Mouse (Mus musculus) heart, embryonic 13.5 days (tissue): ENCODE data around the gene Dtnb. TPM values are rescaled to one million over a fixed set of nuclear protein-coding genes. Genes with fewer than 3 reads are reported as not detected.

Source experiments
- ATAC-seq: fragments of 200-750 bp; cut with Nextera tagmentation; 2 replicates; pipeline ENCODE4 v1.8.0; 2017; ENCODE audit warnings: moderate TSS enrichment; ENCODE audit not compliant: insufficient number of reproducible peaks, low FRiP score, low TSS enrichment; ENCODE audit errors: extremely low read depth
- H3K27ac ChIP-seq: fragments of 300-500 bp; sonication (generic); replicated peaks from 2 replicates; pipeline ENCODE4 v1.5.1; 2015; ENCODE audit warnings: moderate library complexity, mild to moderate bottlenecking, inconsistent platforms
- H3K27me3 ChIP-seq: fragments of 300-500 bp; sonication (generic); replicated peaks from 2 replicates; pipeline ENCODE4 v1.6.1; 2015; ENCODE audit warnings: mild to moderate bottlenecking, inconsistent platforms
- H3K36me3 ChIP-seq: fragments of 300-500 bp; sonication (generic); 2 replicates; pipeline ENCODE4 v1.6.1; 2015; ENCODE audit warnings: mild to moderate bottlenecking, inconsistent platforms
- H3K4me1 ChIP-seq: fragments of 300-500 bp; sonication (generic); 2 replicates; pipeline ENCODE4 v1.6.1; 2015; ENCODE audit warnings: inconsistent platforms
- H3K4me2 ChIP-seq: fragments of 300-500 bp; sonication (generic); 2 replicates; pipeline ENCODE4 v1.6.1; 2015; ENCODE audit warnings: inconsistent platforms, mild to moderate bottlenecking, moderate library complexity
- H3K4me3 ChIP-seq: fragments of 300-500 bp; sonication (generic); 2 replicates; pipeline ENCODE4 v1.5.1; 2015; ENCODE audit warnings: moderate library complexity, mild to moderate bottlenecking, inconsistent platforms
- H3K9ac ChIP-seq: fragments of 300-500 bp; sonication (generic); 2 replicates; pipeline ENCODE4 v1.6.1; 2015; ENCODE audit warnings: inconsistent platforms, mild to moderate bottlenecking, moderate library complexity
- H3K9me3 ChIP-seq: fragments of 300-500 bp; sonication (generic); 2 replicates; pipeline ENCODE4 v1.6.1; 2016; ENCODE audit warnings: inconsistent platforms
- WGBS: fragments of 180-500 bp; shearing (Covaris S2); methylation state at CpG from one replicate; pipeline ENCODE4 v1.1.7; 2015; ENCODE audit warnings: mixed read lengths; 5-methylcytosine and 5-hydroxymethylcytosine counted together
- polyA plus RNA-seq: library from polyadenylated mRNA; unstranded; fragments of >200 nt; fragmentation: Nextera tagmentation; extraction: Ambion mirVana; gene quantifications from 2 replicates; pipeline ENCODE4 v1.2.1, GENCODE M21; 2015

The Dtnb gene
- polyA plus RNA-seq, 1 experiment from 2014 or later, result 16.4 TPM

GRCm38 (mm10) chr12:3695741-3696501 is 123.7 kb downstream of the Dtnb start:
- 53% methylated on average over 5 of the region's 5 CpGs for whole genome bisulfite sequencing
- no peak for ATAC-seq
- no peaks in the 10 kb centered on the region for H3K9me3 ChIP-seq

DNA sequence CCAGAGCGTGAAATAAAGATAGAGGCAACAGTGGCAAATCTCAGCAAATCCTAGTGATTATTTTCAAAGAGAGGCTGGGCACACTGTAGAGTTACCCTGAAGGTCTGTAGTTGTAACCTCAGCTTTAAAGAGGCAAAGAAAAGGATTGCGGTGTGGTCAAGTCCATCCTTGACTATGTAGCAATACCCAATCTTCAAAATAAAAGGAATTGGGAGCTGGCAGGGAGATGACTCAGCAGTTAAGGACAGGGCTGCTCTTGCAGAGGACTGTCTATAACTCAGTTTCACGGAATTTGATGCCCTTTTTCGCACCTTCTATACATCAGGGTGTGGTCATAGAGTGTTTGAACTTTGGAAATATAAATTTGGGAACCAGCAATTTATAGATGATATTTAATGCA is 128.3 kb downstream of the Dtnb start:
- Histone ChIP-seq H3K9me3 (no peaks in the 10 kb centered on the region), H3K9ac (no peak overlapping the region), H3K27ac (no peak overlapping the region), H3K4me1 (no peaks in the 10 kb centered on the region; the same call in 1 of the 2 replicates), H3K4me2 (no peak overlapping the region), H3K4me3 (no peak overlapping the region), H3K36me3 (no peaks in the 10 kb centered on the region), H3K27me3 (no peaks in the 10 kb centered on the region)
- WGBS, result 82% methylated on average over 4 of the region's 4 CpGs
- no peak for ATAC-seq

More at GRCm38 (mm10) chr12:3695741-3696501, 123.7 kb downstream of the Dtnb start:
- Histone ChIP-seq H3K27ac (no peak overlapping the region), H3K36me3 (no peaks in the 10 kb centered on the region), H3K9ac (no peak overlapping the region), H3K4me3 (no peak overlapping the region), H3K4me1 (peaks cover 4% of the 10 kb centered on the region; the same call in 1 of the 2 replicates), H3K27me3 (no peaks in the 10 kb centered on the region), H3K4me2 (no peak overlapping the region)

GRCm38 (mm10) chr12:3702903-3703302 is 130.7 kb downstream of the Dtnb start:
- Histone ChIP-seq H3K4me1 (no peaks in the 10 kb centered on the region), H3K9ac (no peak overlapping the region), H3K27ac (no peak overlapping the region), H3K4me2 (no peak overlapping the region), H3K36me3 (no peaks in the 10 kb centered on the region), H3K9me3 (no peaks in the 10 kb centered on the region), H3K4me3 (no peak overlapping the region), H3K27me3 (no peaks in the 10 kb centered on the region)
- no peak for ATAC-seq
- 84% methylated on average over 7 of the region's 7 CpGs for WGBS

- ATAC-seq, result no peak
- 47% methylated on average over 4 of the region's 4 CpGs for WGBS
Observed at GRCm38 (mm10) chr12:3719151-3719721, 147.1 kb downstream of the Dtnb start.

GRCm38 (mm10) chr12:3720527-3720926 is 148.3 kb downstream of the Dtnb start:
- Histone ChIP-seq H3K9me3 (no peaks in the 10 kb centered on the region), H3K9ac (no peak overlapping the region), H3K4me1 (peaks cover 42% of the 10 kb centered on the region), H3K27ac (no peak overlapping the region), H3K36me3 (no peaks in the 10 kb centered on the region), H3K4me3 (no peak overlapping the region), H3K27me3 (no peaks in the 10 kb centered on the region), H3K4me2 (no peak overlapping the region)
- WGBS, result 86% methylated on average over 2 of the region's 2 CpGs
- no peak for ATAC-seq

More at GRCm38 (mm10) chr12:3719151-3719721, 147.1 kb downstream of the Dtnb start:
- Histone ChIP-seq H3K36me3 (no peaks in the 10 kb centered on the region), H3K4me3 (no peak overlapping the region), H3K27ac (no peak overlapping the region), H3K4me1 (peaks cover 31% of the 10 kb centered on the region), H3K27me3 (no peaks in the 10 kb centered on the region), H3K9ac (no peak overlapping the region), H3K9me3 (no peaks in the 10 kb centered on the region), H3K4me2 (no peak overlapping the region)

DNA sequence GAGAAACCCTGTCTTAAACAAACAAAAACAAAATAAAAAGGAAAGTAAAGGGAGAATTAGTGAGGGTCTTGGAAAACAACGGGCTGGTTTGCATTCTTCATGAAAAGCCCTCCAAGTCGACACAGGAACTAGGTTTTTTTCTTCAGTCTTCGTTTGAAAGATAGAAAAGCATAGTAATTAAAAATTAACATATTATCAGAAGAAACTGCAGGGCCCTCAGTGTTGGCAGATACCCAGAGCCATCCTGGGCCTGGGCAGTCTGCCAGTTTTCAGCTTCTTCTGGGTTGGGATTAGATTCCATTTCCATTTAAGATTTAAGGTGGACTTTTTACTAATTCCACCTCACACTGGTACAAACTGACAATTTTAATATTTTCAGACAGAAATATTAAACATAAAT is 151.6 kb downstream of the Dtnb start:
- Histone ChIP-seq H3K4me2 (peak overlapping the region; percentile 9; the same call in 1 of the 2 replicates), H3K9me3 (no peaks in the 10 kb centered on the region)

DNA sequence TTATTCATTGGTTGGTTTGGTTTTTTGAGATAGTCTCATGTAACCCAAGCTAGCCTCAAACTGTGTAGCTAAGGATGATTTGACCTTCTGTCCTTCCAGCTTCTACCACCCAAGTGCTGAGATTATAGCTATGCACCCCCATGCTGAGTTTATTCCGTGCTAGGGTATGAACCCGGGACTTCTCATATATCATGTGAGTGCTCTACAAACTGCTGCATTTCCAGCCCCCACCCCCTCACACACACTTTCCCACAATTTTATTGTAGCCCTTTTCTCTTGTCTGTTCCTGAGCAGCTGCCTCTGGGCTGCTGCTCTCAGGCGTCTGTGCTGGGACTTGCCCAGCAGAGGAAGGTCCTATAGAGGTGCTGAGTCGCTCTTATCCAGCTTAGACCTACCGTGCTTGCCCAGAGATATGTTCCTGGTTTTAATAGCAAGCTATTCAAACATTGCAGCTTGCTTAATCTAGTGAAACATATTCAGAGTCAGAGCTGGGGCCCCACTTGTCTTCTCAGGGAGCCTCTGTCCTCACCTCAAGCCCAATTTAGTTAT is 152.7 kb downstream of the Dtnb start:
- Histone ChIP-seq H3K9me3 (no peaks in the 10 kb centered on the region), H3K27ac (peak overlapping the region; percentile 66), H3K4me3 (no peak overlapping the region), H3K27me3 (no peaks in the 10 kb centered on the region), H3K4me1 (peaks cover 31% of the 10 kb centered on the region), H3K4me2 (no peak overlapping the region), H3K36me3 (no peaks in the 10 kb centered on the region), H3K9ac (0 out of 2 replicates have a peak overlapping the region, but pooled peaks have one; percentile 54)
- ATAC-seq, result no peak
- WGBS, result 25% methylated on average over 5 of the region's 5 CpGs

More for the DNA sequence above, 151.6 kb downstream of the Dtnb start:
- peaks cover 39% of the 10 kb centered on the region for H3K4me1 ChIP-seq
- no peaks in the 10 kb centered on the region for H3K27me3 ChIP-seq
- no peaks in the 10 kb centered on the region for H3K36me3 ChIP-seq
- H3K27ac ChIP-seq, result peak overlapping the region; percentile 70
- 31% methylated on average over 3 of the region's 3 CpGs for WGBS
- H3K4me3 ChIP-seq, result no peak overlapping the region
- ATAC-seq, result no peak
- H3K9ac ChIP-seq, result no peak overlapping the region

- no peaks in the 10 kb centered on the region for H3K9me3 ChIP-seq
- peaks cover 26% of the 10 kb centered on the region for H3K4me1 ChIP-seq
- no peak overlapping the region for H3K4me3 ChIP-seq
- ATAC-seq, result no peak
- H3K4me2 ChIP-seq, result no peak overlapping the region
- H3K27me3 ChIP-seq, result no peaks in the 10 kb centered on the region
- no peaks in the 10 kb centered on the region for H3K36me3 ChIP-seq
- 87% methylated on average over 6 of the region's 6 CpGs for WGBS
- H3K9ac ChIP-seq, result no peak overlapping the region
- H3K27ac ChIP-seq, result no peak overlapping the region
Observed at GRCm38 (mm10) chr12:3729521-3730075, 157.4 kb downstream of the Dtnb start.

GRCm38 (mm10) chr12:3732623-3733265 is 160.6 kb downstream of the Dtnb start:
- WGBS, result 51% methylated on average over 11 of the region's 11 CpGs
- peak overlapping the region; percentile 48 for H3K27ac ChIP-seq
- no peak overlapping the region for H3K4me2 ChIP-seq
- peaks cover 6% of the 10 kb centered on the region; the same call in 1 of the 2 replicates for H3K36me3 ChIP-seq
- no peak for ATAC-seq
- H3K9ac ChIP-seq, result no peak overlapping the region
- H3K4me3 ChIP-seq, result no peak overlapping the region
- H3K4me1 ChIP-seq, result peaks cover 12% of the 10 kb centered on the region
- no peaks in the 10 kb centered on the region for H3K27me3 ChIP-seq
- H3K9me3 ChIP-seq, result no peaks in the 10 kb centered on the region

DNA sequence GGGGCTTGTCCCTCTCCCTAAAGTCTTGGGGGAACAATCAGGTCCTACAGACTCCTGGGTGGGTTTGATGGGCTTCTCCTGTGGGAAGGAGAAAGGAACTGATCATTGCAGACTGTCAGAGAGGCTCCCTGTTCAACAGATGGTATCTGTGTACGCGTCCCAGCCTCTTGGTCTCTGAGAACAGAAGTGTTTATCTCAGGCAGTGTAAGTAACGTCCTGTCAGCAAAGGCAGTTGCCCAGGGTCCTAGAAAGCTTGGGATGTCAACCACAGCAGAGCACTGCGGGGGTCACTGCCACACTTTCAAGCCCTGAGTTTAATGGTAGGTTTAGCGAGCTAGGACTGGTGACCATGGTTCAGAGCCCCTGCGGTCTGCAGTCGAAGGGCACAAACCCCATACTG is 161.1 kb downstream of the Dtnb start:
- no peak overlapping the region for H3K9ac ChIP-seq
- no peaks in the 10 kb centered on the region for H3K9me3 ChIP-seq
- no peaks in the 10 kb centered on the region for H3K27me3 ChIP-seq
- ATAC-seq, result no peak
- H3K27ac ChIP-seq, result peak overlapping the region; percentile 48; the same call in 1 of the 2 replicates
- peaks cover 6% of the 10 kb centered on the region; the same call in 1 of the 2 replicates for H3K36me3 ChIP-seq
- 38% methylated on average over 7 of the region's 7 CpGs for WGBS
- H3K4me1 ChIP-seq, result peaks cover 12% of the 10 kb centered on the region
- H3K4me3 ChIP-seq, result no peak overlapping the region
- no peak overlapping the region for H3K4me2 ChIP-seq

GRCm38 (mm10) chr12:3737009-3737408 is 164.8 kb downstream of the Dtnb start:
- H3K9ac ChIP-seq, result no peak overlapping the region
- peaks cover 6% of the 10 kb centered on the region; the same call in 1 of the 2 replicates for H3K36me3 ChIP-seq
- peaks cover 26% of the 10 kb centered on the region for H3K4me1 ChIP-seq
- ATAC-seq, result no peak
- H3K4me3 ChIP-seq, result no peak overlapping the region
- no peaks in the 10 kb centered on the region for H3K27me3 ChIP-seq
- H3K4me2 ChIP-seq, result no peak overlapping the region
- no peaks in the 10 kb centered on the region for H3K9me3 ChIP-seq
- 83% methylated on average over 7 of the region's 7 CpGs for WGBS
- H3K27ac ChIP-seq, result no peak overlapping the region
